Mouse (Mus musculus): ENCODE measurements around the gene 1700018F24Rik. TPM values are rescaled to one million over a fixed set of nuclear protein-coding genes. Genes with fewer than 3 reads are reported as not detected.

The 1700018F24Rik gene
- polyA plus RNA-seq, 1 experiment from 2014 or later = not detected

- Histone ChIP-seq H3K36me3 (peaks cover 13% of the 10 kb centered on the region), H3K4me2 (peak overlapping the region; percentile 83), H3K4me1 (replicated peaks) (peaks cover 19% of the 10 kb centered on the region), H3K27ac (replicated peaks) (no peak overlapping the region), H3K9ac (peak overlapping the region; percentile 94), H3K27me3 (no peaks in the 10 kb centered on the region), H3K4me3 (peak overlapping the region; percentile 78), H3K9me3 (no peaks in the 10 kb centered on the region)
- no peak for ATAC-seq (ENCODE audit: low read depth)
- WGBS = 77% methylated on average over 2 of the region's 2 CpGs
Observed at GRCm38 (mm10) chr5:145084822-145085221, 42.0 kb downstream of the 1700018F24Rik start.

DNA sequence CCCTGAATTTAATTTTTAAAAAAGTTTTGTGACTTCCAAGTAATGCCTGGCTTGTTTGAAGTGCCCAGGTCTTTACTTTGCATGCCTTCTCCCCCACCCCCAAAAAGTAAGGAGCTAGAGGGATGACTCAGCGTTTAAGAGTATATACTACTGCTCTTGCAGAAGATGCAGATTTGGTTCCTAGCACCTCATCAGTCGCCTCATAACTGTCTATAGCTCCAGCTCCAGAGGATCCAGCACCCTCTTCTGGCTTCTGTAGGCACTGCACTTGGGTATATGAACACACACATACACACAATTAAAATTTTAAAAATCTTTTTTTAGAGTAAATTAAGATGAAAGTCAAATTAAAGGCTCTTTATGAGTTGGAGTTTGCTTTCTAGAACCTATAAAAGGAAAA lies 45.4 kb downstream of the 1700018F24Rik start:
- WGBS = 92% methylated on average over 2 of the region's 2 CpGs
- Histone ChIP-seq H3K4me1 (replicated peaks) (peaks cover 19% of the 10 kb centered on the region), H3K27me3 (no peaks in the 10 kb centered on the region), H3K36me3 (peaks cover 34% of the 10 kb centered on the region), H3K9me3 (no peaks in the 10 kb centered on the region), H3K9ac (no peak overlapping the region), H3K4me2 (no peak overlapping the region), H3K4me3 (no peak overlapping the region), H3K27ac (replicated peaks) (no peak overlapping the region)
- ATAC-seq (ENCODE audit: low read depth) = no peak

DNA sequence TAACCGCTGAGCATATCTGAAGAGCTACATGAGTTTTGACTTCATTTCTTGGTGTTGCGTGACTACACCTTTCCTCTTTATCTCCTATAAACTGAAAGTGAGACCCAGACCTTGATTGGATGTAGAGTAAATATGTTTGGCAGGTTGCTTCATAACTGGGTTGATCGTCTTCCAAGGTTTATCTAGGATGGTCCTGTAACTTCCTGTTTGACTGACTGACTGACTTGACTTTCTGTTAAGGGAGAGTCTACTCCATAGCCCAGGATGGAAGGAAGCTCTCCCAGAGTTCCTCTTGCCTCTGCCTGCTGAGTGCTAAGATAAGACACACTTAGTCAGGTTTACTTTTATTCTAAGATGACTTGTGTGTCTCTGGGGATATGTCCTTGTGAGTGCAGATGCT lies 47.1 kb downstream of the 1700018F24Rik start:
- H3K9me3 ChIP-seq = no peaks in the 10 kb centered on the region
- no peak overlapping the region for H3K9ac ChIP-seq
- H3K36me3 ChIP-seq = peaks cover 50% of the 10 kb centered on the region
- no peak overlapping the region for H3K4me3 ChIP-seq
- H3K27ac ChIP-seq (replicated peaks) = no peak overlapping the region
- no peak for ATAC-seq (ENCODE audit: low read depth)
- WGBS = 95% methylated on average over 3 of the region's 3 CpGs
- no peak overlapping the region for H3K4me2 ChIP-seq
- no peaks in the 10 kb centered on the region for H3K27me3 ChIP-seq
- H3K4me1 ChIP-seq (replicated peaks) = peaks cover 11% of the 10 kb centered on the region

Other genes with a start within 250 kb of the 1700018F24Rik start
- 25.3 and 25.8 TPM in 2 replicates for gene Smurf1, start 77.1 kb upstream of the 1700018F24Rik start, polyA plus RNA-seq (2015; fragmentation: Nextera tagmentation; extraction: Ambion mirVana)
- gene Gm4871, start 10.2 kb upstream of the 1700018F24Rik start, polyA plus RNA-seq (2015; fragmentation: Nextera tagmentation; extraction: Ambion mirVana) = not detected in 2 replicates
- gene Arpc1a, start 40.8 kb downstream of the 1700018F24Rik start, polyA plus RNA-seq (2015; fragmentation: Nextera tagmentation; extraction: Ambion mirVana) = 228 and 239 TPM in 2 replicates
- not detected in 2 replicates for gene Kpna7, start 41.0 kb downstream of the 1700018F24Rik start, polyA plus RNA-seq (2015; fragmentation: Nextera tagmentation; extraction: Ambion mirVana)
- gene Arpc1b, start 71.2 kb downstream of the 1700018F24Rik start, polyA plus RNA-seq (2015; fragmentation: Nextera tagmentation; extraction: Ambion mirVana) = 95.1 and 106 TPM in 2 replicates
- 108 and 123 TPM in 2 replicates for gene Pdap1, start 97.2 kb downstream of the 1700018F24Rik start, polyA plus RNA-seq (2015; fragmentation: Nextera tagmentation; extraction: Ambion mirVana)
- 206 and 223 TPM in 2 replicates for gene Bud31, start 97.4 kb downstream of the 1700018F24Rik start, polyA plus RNA-seq (2015; fragmentation: Nextera tagmentation; extraction: Ambion mirVana)
- gene Ptcd1, start 124.1 kb downstream of the 1700018F24Rik start, polyA plus RNA-seq (2015; fragmentation: Nextera tagmentation; extraction: Ambion mirVana) = 18.8 and 20.9 TPM in 2 replicates
- 47.7 and 48.9 TPM in 2 replicates for gene Cpsf4, start 124.2 kb downstream of the 1700018F24Rik start, polyA plus RNA-seq (2015; fragmentation: Nextera tagmentation; extraction: Ambion mirVana)
- 763 and 785 TPM in 2 replicates for gene Atp5j2, start 149.1 kb downstream of the 1700018F24Rik start, polyA plus RNA-seq (2015; fragmentation: Nextera tagmentation; extraction: Ambion mirVana)
- gene Zkscan14, start 158.9 kb downstream of the 1700018F24Rik start, polyA plus RNA-seq (2015; fragmentation: Nextera tagmentation; extraction: Ambion mirVana) = 13.6 and 14.6 TPM in 2 replicates
- gene Zkscan5, start 161.6 kb downstream of the 1700018F24Rik start, polyA plus RNA-seq (2015; fragmentation: Nextera tagmentation; extraction: Ambion mirVana) = 15.3 and 17.2 TPM in 2 replicates
- gene Zfp655, start 188.7 kb downstream of the 1700018F24Rik start, polyA plus RNA-seq (2015; fragmentation: Nextera tagmentation; extraction: Ambion mirVana) = 35.3 and 41.2 TPM in 2 replicates
- gene Zscan25, start 237.5 kb downstream of the 1700018F24Rik start, polyA plus RNA-seq (2015; fragmentation: Nextera tagmentation; extraction: Ambion mirVana) = 0.49 and 0.91 TPM in 2 replicates

Data from neural tube, embryonic 13.5 days (tissue).